Comparison of ENCODE assay signal across 13 mouse cellular contexts in genomic region chr5:113158759-113159355, GRCm38 (mm10).
A peak's percentile ranks its signal among the peaks of the same experiment; 100 is the strongest.
DNase-seq lines count a peak whose midpoint lies in the region; ATAC-seq and TF ChIP-seq lines count a peak whose summit lies in the region.
"Had no signal": no experiment of that assay in that cellular context is flagged by ENCODE, and none has a peak within 500 bp of the region (broad histone marks: within the 10 kb centered on the region; RNA-seq: fewer than 3 reads in every experiment).

No protein-coding gene starts in this region.

- TF ChIP-seq POLR2A in kidney, adult 2 months (IDR thresholded peaks at IDR 0.05; ENCODE audit: low read depth, low read length): no peak

- H3K9me3 ChIP-seq in forebrain, embryonic 12.5 days: no peaks in the 10 kb centered on the region
- H3K9me3 ChIP-seq in forebrain, embryonic 15.5 days: no peaks in the 10 kb centered on the region
- H3K9me3 ChIP-seq in kidney, embryonic 14.5 days (ENCODE audit: control insufficient read depth, low read length): no peaks in the 10 kb centered on the region
- no peaks in the 10 kb centered on the region for H3K9me3 ChIP-seq in embryonic facial prominence, embryonic 15.5 days (replicated peaks)
- H3K9me3 ChIP-seq: midbrain, embryonic 13.5 days had no signal

- H3K27me3 ChIP-seq in forebrain, embryonic 12.5 days: 0 out of 2 replicates have a peak, but pooled peaks cover 3% of the 10 kb centered on the region
- H3K27me3 ChIP-seq in forebrain, embryonic 15.5 days: no peaks in the 10 kb centered on the region
- H3K27me3 ChIP-seq in kidney, embryonic 14.5 days (ENCODE audit: control insufficient read depth, insufficient read depth, low read length): no peaks in the 10 kb centered on the region
- no peaks in the 10 kb centered on the region for H3K27me3 ChIP-seq in kidney, adult 2 months (replicated peaks; ENCODE audit: control insufficient read depth, insufficient read depth, low read length)
- no peaks in the 10 kb centered on the region for H3K27me3 ChIP-seq in embryonic facial prominence, embryonic 15.5 days
- H3K27me3 ChIP-seq: midbrain, embryonic 13.5 days had no signal

- H3K36me3 ChIP-seq in forebrain, embryonic 12.5 days (replicated peaks): no peaks in the 10 kb centered on the region
- H3K36me3 ChIP-seq in forebrain, embryonic 15.5 days: no peaks in the 10 kb centered on the region
- H3K36me3 ChIP-seq in kidney, embryonic 14.5 days (ENCODE audit: control insufficient read depth, insufficient read depth, low read length): no peaks in the 10 kb centered on the region
- no peaks in the 10 kb centered on the region for H3K36me3 ChIP-seq in kidney, adult 2 months (ENCODE audit: control insufficient read depth, insufficient read depth, low read length)
- no peaks in the 10 kb centered on the region for H3K36me3 ChIP-seq in embryonic facial prominence, embryonic 15.5 days
- H3K36me3 ChIP-seq: G1E; midbrain, embryonic 13.5 days had no signal

- H3K27ac ChIP-seq in forebrain, embryonic 12.5 days: peak overlapping the region; percentile 15; the same call in 1 of the 2 replicates
- no peak overlapping the region for H3K27ac ChIP-seq in forebrain, embryonic 15.5 days (replicated peaks)
- peak overlapping the region; percentile 33; the same call in 1 of the 2 replicates for H3K27ac ChIP-seq in kidney, embryonic 14.5 days (ENCODE audit: low read depth, low read length)
- no peak overlapping the region for H3K27ac ChIP-seq in kidney, adult 2 months (ENCODE audit: insufficient read depth, low read depth, low read length)
- H3K27ac ChIP-seq in embryonic facial prominence, embryonic 15.5 days (replicated peaks): peak overlapping the region; percentile 72; the same call in 1 of the 2 replicates
- H3K27ac ChIP-seq: midbrain, embryonic 13.5 days had no signal

- no peak overlapping the region for H3K4me2 ChIP-seq in forebrain, embryonic 12.5 days
- no peak overlapping the region for H3K4me2 ChIP-seq in forebrain, embryonic 15.5 days (replicated peaks)
- H3K4me2 ChIP-seq in kidney, embryonic 14.5 days (replicated peaks; ENCODE audit: low read depth, low read length): no peak overlapping the region
- no peak overlapping the region for H3K4me2 ChIP-seq in embryonic facial prominence, embryonic 15.5 days (replicated peaks)
- H3K4me2 ChIP-seq: midbrain, embryonic 13.5 days had no signal

- DNase-seq in kidney, adult 2 months: no peak
- peak; percentile 71 for DNase-seq in 416B (ENCODE audit: low read depth)
- DNase-seq in frontal cortex, postnatal 14 days (ENCODE audit: low spot score in 2 of 2): no peak
- DNase-seq in Muller cell, postnatal 12 days (ENCODE audit: inconsistent ontology term): no peak
- DNase-seq: liver, postnatal 0 days; thymus, adult 18-20 months had no signal

- peaks cover 33% of the 10 kb centered on the region for H3K4me1 ChIP-seq in forebrain, embryonic 12.5 days
- H3K4me1 ChIP-seq in forebrain, embryonic 15.5 days: peaks cover 22% of the 10 kb centered on the region
- peaks cover 39% of the 10 kb centered on the region for H3K4me1 ChIP-seq in kidney, embryonic 14.5 days (ENCODE audit: control insufficient read depth, insufficient read depth, low read length)
- no peaks in the 10 kb centered on the region for H3K4me1 ChIP-seq in kidney, adult 2 months (ENCODE audit: control insufficient read depth, insufficient read depth, low read length)
- H3K4me1 ChIP-seq in embryonic facial prominence, embryonic 15.5 days: peaks cover 75% of the 10 kb centered on the region

- TF ChIP-seq CTCF in kidney, adult 2 months (conservative IDR thresholded peaks at IDR 0.05; ENCODE audit: insufficient read depth, insufficient read length, low read depth, low read length): no peak

- no peak for ATAC-seq in forebrain, embryonic 12.5 days (ENCODE audit: low FRiP score)
- no peak for ATAC-seq in forebrain, embryonic 15.5 days (replicated peaks)
- peak; percentile 17 for ATAC-seq in kidney, embryonic 14.5 days (ENCODE audit: low FRiP score, low TSS enrichment)
- no peak for ATAC-seq in embryonic facial prominence, embryonic 15.5 days (ENCODE audit: insufficient number of reproducible peaks, low FRiP score, low TSS enrichment, low read depth)
- ATAC-seq: activated CD4-positive, CD25-positive, alpha-beta regulatory T cell, adult 4 months; liver, postnatal 0 days; midbrain, embryonic 13.5 days had no signal

- no peak overlapping the region for H3K4me3 ChIP-seq in forebrain, embryonic 12.5 days (replicated peaks)
- no peak overlapping the region for H3K4me3 ChIP-seq in forebrain, embryonic 15.5 days
- no peak overlapping the region for H3K4me3 ChIP-seq in kidney, embryonic 14.5 days (ENCODE audit: low read length)
- no peak overlapping the region for H3K4me3 ChIP-seq in kidney, adult 2 months (ENCODE audit: insufficient read depth, low read depth, low read length)
- no peak overlapping the region for H3K4me3 ChIP-seq in embryonic facial prominence, embryonic 15.5 days (replicated peaks)
- H3K4me3 ChIP-seq: midbrain, embryonic 13.5 days had no signal

- WGBS in forebrain, embryonic 12.5 days: 60% methylated on average over 8 of the region's 8 CpGs
- WGBS in forebrain, embryonic 15.5 days: 63% methylated on average over 8 of the region's 8 CpGs
- WGBS in kidney, embryonic 14.5 days: 12% methylated on average over 8 of the region's 8 CpGs
- WGBS in kidney, adult 2 months: 46% methylated on average over 8 of the region's 8 CpGs
- 43% methylated on average over 8 of the region's 8 CpGs for WGBS in embryonic facial prominence, embryonic 15.5 days

- no peak overlapping the region for H3K9ac ChIP-seq in forebrain, embryonic 12.5 days
- H3K9ac ChIP-seq in forebrain, embryonic 15.5 days (replicated peaks): no peak overlapping the region
- no peak overlapping the region for H3K9ac ChIP-seq in kidney, embryonic 14.5 days (ENCODE audit: low read depth, low read length)
- no peak overlapping the region for H3K9ac ChIP-seq in embryonic facial prominence, embryonic 15.5 days
- H3K9ac ChIP-seq: liver, postnatal 0 days; midbrain, embryonic 13.5 days had no signal

Comparison
In these comparisons a context has a peak if more than half of its experiments do, and no peak if none do; other contexts are left out.
1. H3K27ac ChIP-seq: peak in forebrain, embryonic 12.5 days (single experiment), kidney, embryonic 14.5 days (single experiment) and embryonic facial prominence, embryonic 15.5 days (single experiment); none in forebrain, embryonic 15.5 days (single experiment) and kidney, adult 2 months (single experiment).